Mouse (Mus musculus): ENCODE measurements around the gene Rab5c. TPM values are rescaled to one million over a fixed set of nuclear protein-coding genes. Genes with fewer than 3 reads are reported as not detected.

Rab5c gene
- polyA plus RNA-seq, 1 experiment from 2014 or later: 82.7 TPM

DNA sequence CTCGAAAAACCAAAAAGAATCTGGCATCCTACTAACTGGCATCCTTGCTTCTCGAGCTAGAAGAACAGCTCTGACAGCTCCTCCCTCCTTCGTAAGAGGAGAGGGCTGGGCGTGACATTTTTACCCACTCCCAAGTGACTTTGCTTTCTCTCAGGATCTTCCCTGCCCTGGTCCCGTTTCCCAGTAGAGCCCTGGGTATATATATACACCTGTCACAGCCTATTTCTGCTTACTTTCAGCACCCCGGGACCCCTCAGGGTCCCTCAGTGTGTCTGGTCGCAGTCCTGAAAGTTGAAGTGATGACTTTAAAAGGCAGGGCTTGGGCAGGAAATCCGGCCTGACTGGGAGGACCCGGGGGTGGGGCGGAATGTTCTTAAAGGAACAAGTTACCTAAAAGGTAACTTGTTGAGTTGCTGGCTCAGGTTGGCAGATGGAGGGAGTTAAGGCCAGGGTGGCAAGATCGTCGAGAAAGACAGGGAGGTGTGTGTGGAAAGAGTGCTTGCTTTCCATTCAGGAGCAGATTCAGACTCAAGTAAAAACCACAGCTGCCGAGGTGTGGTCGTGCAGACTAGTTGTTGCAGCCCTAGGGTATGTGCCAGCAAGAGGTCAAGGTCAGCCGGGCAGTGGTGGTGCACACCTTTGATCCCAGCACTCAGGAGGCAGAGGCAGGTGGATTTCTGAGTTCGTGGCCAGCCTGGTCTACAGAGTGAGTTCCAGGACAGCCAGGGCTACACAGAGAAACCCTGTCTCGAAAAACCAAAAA lies 32.8 kb upstream of the Rab5c start, which contains the start of gene Ghdc:
Gene Ghdc, minus strand, starts transcription at position 312 of the 763 bp plus-strand sequence.
- 24% methylated on average over 17 of the region's 17 CpGs for WGBS
- Histone ChIP-seq H3K9me3 (ENCODE audit: control insufficient read depth, low read length) (no peaks in the 10 kb centered on the region), H3K27ac (ENCODE audit: low read depth, low read length) (no peak within 1 kb of the TSS), H3K9ac (replicated peaks; ENCODE audit: low read depth, low read length) (peak within 1 kb of the TSS; percentile 39; the same call in 1 of the 2 replicates), H3K4me2 (ENCODE audit: low read depth, low read length) (peak within 1 kb of the TSS; percentile 39), H3K4me3 (ENCODE audit: low read depth, low read length) (peak within 1 kb of the TSS; percentile 36), H3K27me3 (ENCODE audit: control insufficient read depth, insufficient read depth, low read length) (no peaks in the 10 kb centered on the region), H3K4me1 (ENCODE audit: control insufficient read depth, insufficient read depth, low read length) (peaks cover 4% of the 10 kb centered on the region; the same call in 1 of the 2 replicates), H3K36me3 (ENCODE audit: control insufficient read depth, insufficient read depth, low read length) (no peaks in the 10 kb centered on the region)
- ATAC-seq (ENCODE audit: low read depth): no peak

- Histone ChIP-seq H3K4me3 (ENCODE audit: low read depth, low read length) (peak overlapping the region; percentile 36), H3K4me1 (ENCODE audit: control insufficient read depth, insufficient read depth, low read length) (peaks cover 4% of the 10 kb centered on the region; the same call in 1 of the 2 replicates), H3K4me2 (ENCODE audit: low read depth, low read length) (peak overlapping the region; percentile 39), H3K9ac (replicated peaks; ENCODE audit: low read depth, low read length) (no peak overlapping the region), H3K36me3 (ENCODE audit: control insufficient read depth, insufficient read depth, low read length) (no peaks in the 10 kb centered on the region), H3K9me3 (ENCODE audit: control insufficient read depth, low read length) (no peaks in the 10 kb centered on the region), H3K27ac (ENCODE audit: low read depth, low read length) (no peak overlapping the region), H3K27me3 (ENCODE audit: control insufficient read depth, insufficient read depth, low read length) (no peaks in the 10 kb centered on the region)
- 54% methylated on average over 6 of the region's 6 CpGs for WGBS
- no peak for ATAC-seq (ENCODE audit: low read depth)
Observed at GRCm38 (mm10) chr11:100769980-100770379, 32.0 kb upstream of the Rab5c start.

DNA sequence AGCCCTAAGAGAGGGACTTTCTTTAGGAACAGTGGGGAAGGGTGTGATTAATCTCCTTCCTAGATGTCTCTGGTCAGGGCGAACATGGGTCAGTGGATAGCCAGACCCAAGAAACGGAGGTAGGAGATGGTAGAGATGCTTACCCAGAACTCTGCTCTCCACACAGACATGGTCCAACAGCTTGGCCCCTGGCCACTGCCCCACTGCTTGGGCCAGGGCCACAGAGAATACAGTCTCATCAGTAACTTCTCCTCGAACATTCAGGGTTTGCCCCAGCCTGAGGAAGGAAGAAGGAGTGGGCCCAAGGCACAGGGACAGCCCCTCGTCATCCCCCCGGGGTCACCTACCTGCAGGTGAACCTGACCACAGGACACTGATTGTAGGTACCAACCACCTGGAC lies 29.9 kb upstream of the Rab5c start:
- H3K27ac ChIP-seq (ENCODE audit: low read depth, low read length): no peak overlapping the region
- H3K36me3 ChIP-seq (ENCODE audit: control insufficient read depth, insufficient read depth, low read length): no peaks in the 10 kb centered on the region
- no peak overlapping the region for H3K4me2 ChIP-seq (ENCODE audit: low read depth, low read length)
- H3K4me3 ChIP-seq (ENCODE audit: low read depth, low read length): no peak overlapping the region
- peaks cover 4% of the 10 kb centered on the region; the same call in 1 of the 2 replicates for H3K4me1 ChIP-seq (ENCODE audit: control insufficient read depth, insufficient read depth, low read length)
- no peak for ATAC-seq (ENCODE audit: low read depth)
- H3K27me3 ChIP-seq (ENCODE audit: control insufficient read depth, insufficient read depth, low read length): no peaks in the 10 kb centered on the region
- no peak overlapping the region for H3K9ac ChIP-seq (replicated peaks; ENCODE audit: low read depth, low read length)
- WGBS: 88% methylated on average over 5 of the region's 5 CpGs
- H3K9me3 ChIP-seq (ENCODE audit: control insufficient read depth, low read length): no peaks in the 10 kb centered on the region

- Histone ChIP-seq H3K4me1 (ENCODE audit: control insufficient read depth, insufficient read depth, low read length) (peaks cover 4% of the 10 kb centered on the region; the same call in 1 of the 2 replicates), H3K36me3 (ENCODE audit: control insufficient read depth, insufficient read depth, low read length) (no peaks in the 10 kb centered on the region), H3K4me2 (ENCODE audit: low read depth, low read length) (no peak overlapping the region), H3K9ac (replicated peaks; ENCODE audit: low read depth, low read length) (no peak overlapping the region), H3K4me3 (ENCODE audit: low read depth, low read length) (no peak overlapping the region), H3K27ac (ENCODE audit: low read depth, low read length) (no peak overlapping the region), H3K27me3 (ENCODE audit: control insufficient read depth, insufficient read depth, low read length) (no peaks in the 10 kb centered on the region), H3K9me3 (ENCODE audit: control insufficient read depth, low read length) (no peaks in the 10 kb centered on the region)
- ATAC-seq (ENCODE audit: low read depth): no peak
- WGBS: 85% methylated on average over 9 of the region's 9 CpGs
Observed at GRCm38 (mm10) chr11:100766726-100767125, 28.7 kb upstream of the Rab5c start.

DNA sequence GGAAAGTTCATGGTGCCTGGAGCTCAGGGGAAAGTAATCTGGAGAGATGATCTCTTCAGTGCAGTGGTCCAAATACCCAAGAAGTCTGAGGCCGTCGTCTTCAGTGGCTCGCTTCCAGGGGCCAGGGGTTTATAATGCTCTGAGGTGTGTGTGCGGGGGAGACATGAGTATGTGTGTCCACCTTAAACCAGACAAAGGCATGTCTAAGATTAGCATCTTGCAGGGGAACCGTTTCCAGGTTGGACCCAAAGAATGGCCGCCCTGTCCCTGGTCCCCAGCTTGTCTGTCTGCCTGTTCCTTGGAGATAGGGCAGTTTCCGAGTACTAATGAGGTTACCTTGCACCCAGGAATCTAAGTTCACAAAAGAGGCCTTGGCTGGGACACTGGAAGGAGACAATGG lies 24.8 kb upstream of the Rab5c start, which contains the start of gene Hcrt:
Gene Hcrt, minus strand, starts transcription at position 101 of the 400 bp plus-strand sequence.
- no peak for ATAC-seq (ENCODE audit: low read depth)
- Histone ChIP-seq H3K27me3 (ENCODE audit: control insufficient read depth, insufficient read depth, low read length) (peaks cover 8% of the 10 kb centered on the region; the same call in 1 of the 2 replicates), H3K27ac (ENCODE audit: low read depth, low read length) (no peak within 1 kb of the TSS), H3K36me3 (ENCODE audit: control insufficient read depth, insufficient read depth, low read length) (no peaks in the 10 kb centered on the region), H3K4me3 (ENCODE audit: low read depth, low read length) (peak within 1 kb of the TSS; percentile 37), H3K9me3 (ENCODE audit: control insufficient read depth, low read length) (no peaks in the 10 kb centered on the region), H3K4me1 (ENCODE audit: control insufficient read depth, insufficient read depth, low read length) (no peaks in the 10 kb centered on the region), H3K4me2 (ENCODE audit: low read depth, low read length) (peak within 1 kb of the TSS; percentile 54), H3K9ac (replicated peaks; ENCODE audit: low read depth, low read length) (peak within 1 kb of the TSS; percentile 52)
- 91% methylated on average over 7 of the region's 7 CpGs for WGBS

- peak overlapping the region; percentile 44 for H3K27ac ChIP-seq (ENCODE audit: low read depth, low read length)
- ATAC-seq (ENCODE audit: low read depth): peak; percentile 68; the same call in 1 of the 2 replicates
Observed at GRCm38 (mm10) chr11:100761547-100762045, 23.6 kb upstream of the Rab5c start.

DNA sequence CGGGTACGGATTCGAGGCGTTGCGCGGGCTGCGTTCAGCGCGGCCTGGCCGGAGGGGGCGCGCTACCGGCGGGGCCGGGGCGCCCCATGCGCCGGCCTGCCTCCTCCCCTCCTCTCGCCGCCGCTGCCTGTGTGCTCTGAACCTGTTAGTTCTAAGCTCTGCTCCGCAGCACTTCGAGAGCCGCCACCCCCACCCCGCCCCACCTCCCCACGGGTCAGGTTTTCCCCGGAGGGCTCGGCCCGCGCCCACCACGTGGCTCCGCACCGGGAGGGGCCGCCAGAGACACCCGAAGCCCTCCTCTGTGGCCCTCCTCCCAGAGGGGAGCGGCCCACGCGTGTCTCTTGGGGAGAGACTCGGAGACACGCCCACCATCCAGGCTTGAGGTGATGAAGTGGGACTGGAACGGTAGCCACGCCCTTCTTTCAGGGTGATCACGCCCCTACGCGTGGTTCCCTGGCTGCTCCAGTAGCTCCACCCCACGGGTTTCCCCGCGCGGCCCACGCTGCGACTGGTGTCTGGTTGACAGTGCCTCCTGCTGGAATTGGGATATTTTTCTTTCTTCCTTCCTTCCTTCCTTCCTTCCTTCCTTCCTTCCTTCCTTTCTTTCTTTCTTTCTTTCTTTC lies 21.7 kb upstream of the Rab5c start, which contains the start of gene Kcnh4:
Gene Kcnh4, minus strand, starts transcription at position 332 of the 623 bp plus-strand sequence.
- Histone ChIP-seq H3K9me3 (ENCODE audit: control insufficient read depth, low read length) (no peaks in the 10 kb centered on the region), H3K36me3 (ENCODE audit: control insufficient read depth, insufficient read depth, low read length) (no peaks in the 10 kb centered on the region), H3K4me1 (ENCODE audit: control insufficient read depth, insufficient read depth, low read length) (no peaks in the 10 kb centered on the region), H3K4me2 (ENCODE audit: low read depth, low read length) (peak within 1 kb of the TSS; percentile 62), H3K27me3 (ENCODE audit: control insufficient read depth, insufficient read depth, low read length) (peaks cover 8% of the 10 kb centered on the region; the same call in 1 of the 2 replicates), H3K27ac (ENCODE audit: low read depth, low read length) (0 out of 2 replicates have a peak within 1 kb of the TSS, but pooled peaks have one; percentile 28), H3K4me3 (ENCODE audit: low read depth, low read length) (peak within 1 kb of the TSS; percentile 56), H3K9ac (replicated peaks; ENCODE audit: low read depth, low read length) (peak within 1 kb of the TSS; percentile 58)
- peak; percentile 54 for ATAC-seq (ENCODE audit: low read depth)
- 1% methylated on average over 48 of the region's 51 CpGs for WGBS

More at GRCm38 (mm10) chr11:100761547-100762045, 23.6 kb upstream of the Rab5c start:
- Histone ChIP-seq H3K4me1 (ENCODE audit: control insufficient read depth, insufficient read depth, low read length) (no peaks in the 10 kb centered on the region), H3K36me3 (ENCODE audit: control insufficient read depth, insufficient read depth, low read length) (no peaks in the 10 kb centered on the region), H3K9me3 (ENCODE audit: control insufficient read depth, low read length) (no peaks in the 10 kb centered on the region), H3K27me3 (ENCODE audit: control insufficient read depth, insufficient read depth, low read length) (peaks cover 8% of the 10 kb centered on the region; the same call in 1 of the 2 replicates), H3K9ac (replicated peaks; ENCODE audit: low read depth, low read length) (peak overlapping the region; percentile 52), H3K4me3 (ENCODE audit: low read depth, low read length) (peak overlapping the region; percentile 37), H3K4me2 (ENCODE audit: low read depth, low read length) (peak overlapping the region; percentile 54)
- WGBS: under 1% methylated on average over 26 of the region's 27 CpGs

GRCm38 (mm10) chr11:100758707-100759610 lies 20.9 kb upstream of the Rab5c start:
- H3K27ac ChIP-seq (ENCODE audit: low read depth, low read length): 0 out of 2 replicates have a peak overlapping the region, but pooled peaks have one; percentile 28
- ATAC-seq (ENCODE audit: low read depth): peak; percentile 50
- peak overlapping the region; percentile 62 for H3K4me2 ChIP-seq (ENCODE audit: low read depth, low read length)
- no peaks in the 10 kb centered on the region for H3K36me3 ChIP-seq (ENCODE audit: control insufficient read depth, insufficient read depth, low read length)
- H3K4me1 ChIP-seq (ENCODE audit: control insufficient read depth, insufficient read depth, low read length): no peaks in the 10 kb centered on the region
- H3K27me3 ChIP-seq (ENCODE audit: control insufficient read depth, insufficient read depth, low read length): peaks cover 8% of the 10 kb centered on the region; the same call in 1 of the 2 replicates
- peak overlapping the region; percentile 58 for H3K9ac ChIP-seq (replicated peaks; ENCODE audit: low read depth, low read length)
- H3K9me3 ChIP-seq (ENCODE audit: control insufficient read depth, low read length): no peaks in the 10 kb centered on the region
- H3K4me3 ChIP-seq (ENCODE audit: low read depth, low read length): peak overlapping the region; percentile 56
- 1% methylated on average over 35 of the region's 35 CpGs for WGBS
